Mouse (Mus musculus) brain, adult 2 months (tissue): Measurements from ENCODE around the gene Ern1.
"Not testable (repeated sequence)": the region's sequence is repeated elsewhere in the genome, so short reads cannot be mapped to it uniquely, and the experiment has no call there.

ENCODE experiments used
- DNase-seq: peaks from one replicate; pipeline ENCODE4 v3.0.0; 2011; ENCODE audit warnings: low read depth, low spot score

Gene Ern1

DNA sequence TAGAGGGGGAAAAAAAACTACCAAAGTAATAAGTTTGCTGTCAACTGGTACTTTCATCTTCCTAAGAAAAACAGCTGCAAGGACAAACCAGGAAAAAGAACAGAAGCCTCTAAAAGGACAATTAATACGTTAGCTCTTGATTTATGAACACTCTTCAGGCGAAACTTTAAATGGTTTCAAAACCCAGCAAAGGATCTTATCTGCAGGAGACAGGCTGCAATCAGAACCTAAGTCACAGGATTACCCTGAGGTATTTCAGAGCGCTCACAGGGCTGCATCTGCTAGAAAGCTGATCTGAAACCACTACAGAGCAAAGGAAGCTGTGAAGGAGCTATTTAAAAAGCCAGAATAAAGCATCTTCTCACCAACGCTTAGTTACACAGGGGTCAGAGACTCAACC lies 6.0 kb downstream of the Ern1 start:
- DNase-seq: no peak

DNA sequence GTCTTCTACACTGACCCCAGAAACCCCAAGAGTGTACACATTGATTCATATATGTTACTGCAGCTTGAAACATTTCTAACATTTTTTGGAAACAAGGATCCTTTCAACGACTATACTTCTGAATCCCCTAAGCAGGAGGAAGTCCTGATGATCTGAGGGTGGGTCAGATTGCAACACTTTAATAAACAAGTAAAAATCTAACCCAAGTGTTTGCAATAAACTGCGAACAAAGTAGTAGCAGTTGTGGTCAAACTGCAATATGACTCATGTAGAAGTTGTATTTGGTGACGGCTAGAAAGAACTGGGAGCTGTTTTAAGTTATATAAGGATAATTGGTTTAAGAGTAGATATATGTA lies 7.1 kb downstream of the Ern1 start:
- DNase-seq: no peak

DNA sequence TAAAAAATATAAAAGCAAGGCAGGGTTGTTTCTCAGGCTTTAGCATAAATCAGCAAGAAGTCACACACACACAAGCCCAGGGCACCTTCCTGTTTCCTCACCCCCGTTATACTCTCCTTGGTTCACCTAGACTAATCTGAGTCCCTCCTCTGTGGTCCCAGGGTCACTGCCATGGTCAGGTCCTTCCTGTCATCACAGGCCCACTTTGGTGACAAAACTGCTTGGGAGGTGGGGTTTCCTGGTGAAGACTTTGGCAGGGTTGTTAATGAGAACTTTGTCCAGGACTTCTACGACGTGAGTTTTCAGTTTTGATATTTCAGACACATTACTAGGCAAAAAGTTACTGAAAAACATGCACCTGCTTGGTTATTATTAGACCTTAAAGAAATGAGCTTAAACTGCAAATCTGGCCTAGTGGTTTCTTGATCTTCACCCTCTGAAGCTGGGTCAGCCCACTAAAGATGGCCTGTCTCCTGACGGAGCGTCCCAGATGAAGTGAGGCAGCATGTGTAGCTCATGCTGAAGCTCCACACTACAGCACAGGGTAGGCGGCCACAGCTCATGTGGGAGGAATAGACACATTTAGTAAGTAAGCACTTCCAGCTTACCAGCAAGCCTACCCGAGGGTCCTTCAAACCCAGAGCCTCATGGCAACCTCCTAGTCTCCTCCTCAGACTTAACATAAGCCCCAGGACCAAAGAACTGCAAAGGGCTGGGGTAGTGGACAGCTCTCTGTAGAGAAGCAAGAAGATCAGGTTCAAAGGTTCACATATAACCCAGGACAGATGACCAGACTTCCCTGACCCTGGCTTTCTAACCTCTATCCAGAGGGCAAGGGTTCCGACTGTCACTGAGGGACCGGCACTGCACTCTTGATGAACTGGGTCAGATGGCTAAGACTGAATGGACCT lies 7.8 kb downstream of the Ern1 start:
- DNase-seq: no peak

- DNase-seq: no peak
Observed at GRCm38 (mm10) chr11:106478745-106479144, 8.9 kb downstream of the Ern1 start.

DNA sequence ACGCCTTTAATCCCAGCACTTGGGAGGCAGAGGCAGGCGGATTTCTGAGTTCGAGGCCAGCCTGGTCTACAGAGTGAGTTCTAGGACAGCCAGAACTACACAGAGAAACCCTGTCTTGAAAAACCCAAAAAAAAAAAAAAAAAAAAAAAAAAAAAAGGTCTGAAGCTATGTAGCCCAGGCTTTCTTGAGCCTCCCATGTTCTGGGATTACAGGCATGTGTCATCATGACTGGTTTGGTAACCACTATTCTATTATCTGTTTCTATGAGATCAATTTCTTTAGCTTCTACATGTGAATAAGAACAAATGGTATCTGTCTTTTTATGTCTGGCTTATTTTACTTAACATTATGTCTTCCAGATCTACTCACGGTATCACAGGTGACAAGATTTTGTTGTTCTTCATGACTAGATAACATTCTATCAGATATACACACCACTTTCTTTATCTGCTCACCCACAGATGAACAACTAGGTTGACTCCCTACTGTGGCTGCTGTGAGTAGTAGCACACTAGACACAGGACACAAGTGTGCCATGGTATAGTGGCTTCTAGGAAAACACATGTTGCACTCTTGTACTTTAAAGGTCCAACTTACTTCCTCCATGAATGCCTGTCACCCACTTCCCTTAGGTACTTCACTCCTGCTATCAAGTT lies 10.0 kb downstream of the Ern1 start:
- DNase-seq: no peak

DNA sequence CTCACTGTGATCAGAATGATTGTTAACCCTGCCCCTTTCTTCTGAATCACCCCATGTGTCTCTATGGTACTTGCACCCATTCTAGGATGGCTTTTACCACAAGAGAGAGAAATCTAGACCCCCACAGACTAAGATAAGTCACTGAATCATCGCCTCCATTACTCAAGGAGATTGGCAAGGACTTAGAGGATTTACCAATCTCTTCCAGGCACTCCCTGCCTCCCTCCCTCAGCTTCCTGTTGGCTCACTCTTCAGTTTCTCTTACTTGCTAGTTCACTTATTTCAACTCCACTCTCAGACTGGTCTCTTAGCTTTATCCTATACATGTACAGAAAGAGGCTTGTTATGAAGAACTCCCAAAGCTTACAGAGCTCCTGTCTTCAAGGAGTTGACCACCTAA lies 12.3 kb downstream of the Ern1 start:
- DNase-seq: no peak

- no peak for DNase-seq
Observed at GRCm38 (mm10) chr11:106471629-106472028, 16.0 kb downstream of the Ern1 start.

- DNase-seq: no peak
Observed at GRCm38 (mm10) chr11:106468509-106468908, 19.1 kb downstream of the Ern1 start.

DNA sequence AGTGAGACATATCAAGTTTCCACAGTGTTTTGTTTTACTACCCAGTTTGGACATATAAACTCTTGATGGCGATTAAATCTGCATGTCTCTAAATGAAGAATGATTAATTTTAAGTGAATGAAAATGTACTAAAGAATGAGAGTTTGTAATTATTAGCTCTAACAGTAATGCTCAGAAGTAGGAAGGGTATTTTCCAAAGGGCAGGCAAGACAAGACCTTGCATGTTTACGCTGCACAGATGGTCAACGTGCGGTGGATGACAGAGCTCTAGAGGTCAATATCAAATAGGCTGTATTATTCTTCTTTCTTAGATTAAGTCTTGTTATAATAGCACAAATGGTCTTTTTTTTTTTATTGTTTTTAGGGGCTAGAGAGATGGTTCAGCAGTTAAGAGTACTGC lies 21.7 kb downstream of the Ern1 start:
- DNase-seq: no peak

DNA sequence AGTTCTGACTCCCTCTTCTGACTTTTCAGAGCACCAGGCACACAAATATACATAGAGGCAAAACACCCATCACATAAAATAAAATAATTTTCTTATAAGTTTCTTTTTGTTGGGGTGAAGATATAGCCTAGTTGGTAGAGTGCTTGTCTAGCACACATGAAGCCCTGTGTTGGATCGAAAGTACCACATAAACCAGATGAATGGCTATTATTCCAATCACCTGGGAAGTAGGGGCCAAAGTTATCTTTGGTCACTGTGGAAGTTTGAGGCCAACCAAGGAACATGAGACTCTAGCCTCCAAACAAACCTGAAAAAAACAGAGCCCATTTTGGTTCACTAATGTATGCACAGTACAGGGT lies 22.1 kb downstream of the Ern1 start:
- DNase-seq: no peak

GRCm38 (mm10) chr11:106464681-106465544 lies 22.7 kb downstream of the Ern1 start:
- DNase-seq: no peak

GRCm38 (mm10) chr11:106463845-106464244 lies 23.8 kb downstream of the Ern1 start:
- DNase-seq: peak; percentile 33

GRCm38 (mm10) chr11:106462309-106462708 lies 25.3 kb downstream of the Ern1 start:
- peak; percentile 51 for DNase-seq

- DNase-seq: no peak
Observed at GRCm38 (mm10) chr11:106461145-106461932, 26.3 kb downstream of the Ern1 start.

DNA sequence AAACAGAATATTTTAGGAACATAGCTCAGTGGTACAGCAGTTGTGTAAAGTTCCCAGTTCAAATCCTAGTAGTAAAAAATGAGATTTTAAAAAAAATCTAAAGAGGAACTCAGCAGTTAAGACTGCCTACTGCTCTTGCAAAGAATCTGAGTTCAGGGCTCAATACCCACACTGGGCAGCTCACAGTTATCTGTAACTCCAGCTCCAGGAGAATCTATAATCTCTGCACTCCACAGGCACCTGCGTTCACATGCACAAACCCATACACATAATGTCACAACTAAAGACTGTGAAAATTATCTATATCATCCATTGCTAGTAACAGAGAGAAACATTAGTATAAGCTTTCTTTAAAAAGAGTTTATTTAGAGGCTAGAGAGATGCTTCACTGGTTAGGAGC lies 27.0 kb downstream of the Ern1 start:
- no peak for DNase-seq

GRCm38 (mm10) chr11:106458540-106458939 lies 29.1 kb downstream of the Ern1 start:
- DNase-seq: no peak

GRCm38 (mm10) chr11:106443646-106444045 lies 44.0 kb downstream of the Ern1 start:
- no peak for DNase-seq

DNA sequence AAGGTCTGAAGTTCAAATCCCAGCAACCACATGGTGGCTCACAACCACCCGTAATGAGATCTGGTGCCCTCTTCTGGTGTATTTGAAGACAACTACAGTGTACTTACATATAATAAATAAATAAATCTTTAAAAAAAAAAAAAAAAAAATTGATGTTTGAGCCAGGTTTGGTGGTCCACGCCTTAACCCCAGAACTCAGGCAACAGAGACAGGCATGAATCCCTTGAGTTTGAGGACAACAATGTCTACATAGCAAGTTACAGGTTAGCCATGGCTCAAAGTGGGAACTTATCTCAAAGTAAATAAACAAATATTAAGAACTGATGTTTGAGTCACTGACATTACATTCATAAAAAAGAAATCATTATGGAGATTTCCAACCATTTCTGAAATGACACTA lies 45.1 kb downstream of the Ern1 start:
- not testable (repeated sequence) for DNase-seq

GRCm38 (mm10) chr11:106440318-106440717 lies 47.3 kb downstream of the Ern1 start:
- DNase-seq: no peak

DNA sequence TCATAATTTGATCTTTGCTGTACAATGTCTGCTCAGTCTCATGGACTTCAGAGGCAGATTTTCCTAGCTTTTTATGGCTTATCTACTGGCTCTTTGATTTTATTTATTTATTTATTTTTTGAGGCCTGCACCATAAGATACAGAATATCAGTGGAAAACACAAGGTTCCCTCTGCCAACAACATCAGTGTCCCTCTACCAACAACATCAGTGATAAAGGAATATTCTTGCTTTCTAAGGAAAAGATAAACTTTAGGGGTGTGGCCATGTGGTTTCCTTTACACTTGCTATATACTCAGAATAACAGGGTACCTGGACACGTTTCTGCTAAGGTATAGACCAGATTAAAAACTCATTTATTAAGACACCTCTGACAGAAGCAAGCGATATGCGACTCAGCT lies 48.3 kb downstream of the Ern1 start:
- no peak for DNase-seq

- no peak for DNase-seq
Observed at GRCm38 (mm10) chr11:106438524-106439177, 49.0 kb downstream of the Ern1 start.
